Mouse (Mus musculus) megakaryocyte progenitor cell, adult 5-6 weeks (primary cell): ENCODE results near the gene Atg7. TPM values are rescaled to one million over a fixed set of nuclear protein-coding genes. Genes with fewer than 3 reads are reported as not detected.
A peak's percentile ranks its signal among the peaks of the same experiment; 100 is the strongest.

Source experiments
- ATAC-seq: replicated peaks from 2 replicates; pipeline ENCODE4 v1.8.0; 2016; ENCODE audit warnings: mild to moderate bottlenecking, moderate TSS enrichment, inconsistent platforms; ENCODE audit not compliant: poor library complexity
- total RNA-seq, 2 experiments: library from RNA; stranded (forward) in 1 of 2; stranded (reverse) in 1 of 2; fragments of 157-497, 149-512 nt in 1 of 2; fragments of 200-1000 nt in 1 of 2; gene quantifications; 2 replicates each; pipeline versions ENCODE4 v1.2.3 to v1.2.4; 2015 to 2017

Gene Atg7
- total RNA-seq, 2 experiments from 2014 or later = 17.5 to 18.1 TPM

- ATAC-seq = no peak
These were observed 90.3 kb downstream of the Atg7 start for GRCm38 (mm10) chr6:114733156-114733555.

- ATAC-seq = no peak
These were observed 90.8 kb downstream of the Atg7 start for GRCm38 (mm10) chr6:114733681-114734080.

- no peak for ATAC-seq
These were observed 92.2 kb downstream of the Atg7 start for GRCm38 (mm10) chr6:114735054-114735453.

- no peak for ATAC-seq
These were observed 93.5 kb downstream of the Atg7 start for GRCm38 (mm10) chr6:114736355-114736754.

GRCm38 (mm10) chr6:114737181-114737580 lies 94.3 kb downstream of the Atg7 start:
- no peak for ATAC-seq

GRCm38 (mm10) chr6:114737931-114738759 lies 95.2 kb downstream of the Atg7 start:
- no peak for ATAC-seq

GRCm38 (mm10) chr6:114738760-114739112 lies 95.8 kb downstream of the Atg7 start:
- ATAC-seq = no peak

GRCm38 (mm10) chr6:114742209-114743003 lies 99.5 kb downstream of the Atg7 start:
- ATAC-seq = peak; percentile 80

- ATAC-seq = no peak
These were observed 100.2 kb downstream of the Atg7 start for GRCm38 (mm10) chr6:114743126-114743525.

GRCm38 (mm10) chr6:114743845-114744244 lies 100.9 kb downstream of the Atg7 start:
- no peak for ATAC-seq

- peak; percentile 51 for ATAC-seq
These were observed 103.6 kb downstream of the Atg7 start for GRCm38 (mm10) chr6:114746439-114746974.

GRCm38 (mm10) chr6:114748419-114748818 lies 105.5 kb downstream of the Atg7 start:
- no peak for ATAC-seq

GRCm38 (mm10) chr6:114748882-114749281 lies 106.0 kb downstream of the Atg7 start:
- no peak for ATAC-seq

GRCm38 (mm10) chr6:114758795-114759194 lies 115.9 kb downstream of the Atg7 start:
- ATAC-seq = no peak

GRCm38 (mm10) chr6:114766314-114766713 lies 123.4 kb downstream of the Atg7 start:
- no peak for ATAC-seq

GRCm38 (mm10) chr6:114767710-114768109 lies 124.8 kb downstream of the Atg7 start:
- ATAC-seq = no peak

GRCm38 (mm10) chr6:114770337-114770736 lies 127.4 kb downstream of the Atg7 start:
- no peak for ATAC-seq

GRCm38 (mm10) chr6:114771502-114771901 lies 128.6 kb downstream of the Atg7 start:
- no peak for ATAC-seq

- ATAC-seq = no peak
These were observed 132.3 kb downstream of the Atg7 start for GRCm38 (mm10) chr6:114775210-114775609.

- ATAC-seq = no peak
These were observed 135.0 kb downstream of the Atg7 start for GRCm38 (mm10) chr6:114777872-114778271.

GRCm38 (mm10) chr6:114778650-114779049 lies 135.8 kb downstream of the Atg7 start:
- no peak for ATAC-seq

- no peak for ATAC-seq
These were observed 137.7 kb downstream of the Atg7 start for GRCm38 (mm10) chr6:114780583-114780982.
